Comparison of ENCODE assay signal across 10 mouse cellular contexts in the genomic region with DNA sequence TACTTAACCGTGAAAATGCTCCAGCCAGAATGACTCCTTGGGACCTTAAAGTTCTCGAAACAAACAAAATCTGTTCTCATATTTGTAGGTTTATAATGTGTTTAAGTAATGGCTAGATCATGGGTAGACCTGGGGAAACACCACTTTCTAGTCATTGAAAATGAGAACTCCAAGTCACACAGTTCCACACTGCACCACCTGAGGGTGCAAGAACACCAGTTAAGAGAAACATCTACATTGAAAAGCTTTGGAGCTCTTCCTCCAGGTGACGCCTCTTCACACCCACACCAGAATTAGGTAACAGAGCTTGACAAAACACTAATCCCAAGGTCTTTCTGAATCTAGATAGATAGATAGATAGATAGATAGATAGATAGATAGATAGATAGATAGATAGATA.
DNase-seq lines count a peak whose midpoint lies in the region; ATAC-seq and TF ChIP-seq lines count a peak whose summit lies in the region.
"Had no signal": no experiment of that assay in that cellular context is flagged by ENCODE, and none has a peak within 500 bp of the region (broad histone marks: within the 10 kb centered on the region; RNA-seq: fewer than 3 reads in every experiment).

No protein-coding gene starts in this region.

- H3K79me2 ChIP-seq in CH12.LX (replicated peaks; ENCODE audit: control insufficient read depth, extremely low read depth, insufficient read depth, poor library complexity, severe bottlenecking): no peaks in the 10 kb centered on the region

- H3K27me3 ChIP-seq in embryonic facial prominence, embryonic 11.5 days (ENCODE audit: control insufficient read depth, insufficient read depth, low read length): no peaks in the 10 kb centered on the region
- no peaks in the 10 kb centered on the region for H3K27me3 ChIP-seq in embryonic facial prominence, embryonic 10.5 days (replicated peaks; ENCODE audit: low read depth, poor library complexity, severe bottlenecking)
- no peaks in the 10 kb centered on the region for H3K27me3 ChIP-seq in CH12.LX (replicated peaks)
- no peaks in the 10 kb centered on the region for H3K27me3 ChIP-seq in hindbrain, embryonic 15.5 days
- H3K27me3 ChIP-seq in stomach, postnatal 0 days (ENCODE audit: control insufficient read depth, insufficient read depth, low read length): no peaks in the 10 kb centered on the region

- no peak for TF ChIP-seq POLR2A in CH12.LX (IDR thresholded peaks at IDR 0.05; ENCODE audit: low read depth, low read length)

- H3K4me2 ChIP-seq in embryonic facial prominence, embryonic 11.5 days (ENCODE audit: low read depth, low read length): no peak overlapping the region
- no peak overlapping the region for H3K4me2 ChIP-seq in CH12.LX (ENCODE audit: insufficient read depth, low read depth, poor library complexity, severe bottlenecking)
- H3K4me2 ChIP-seq in hindbrain, embryonic 15.5 days: no peak overlapping the region
- H3K4me2 ChIP-seq in stomach, postnatal 0 days (replicated peaks; ENCODE audit: low read depth): no peak overlapping the region

- no peak overlapping the region for H3K9ac ChIP-seq in embryonic facial prominence, embryonic 11.5 days (replicated peaks; ENCODE audit: low read length)
- no peak overlapping the region for H3K9ac ChIP-seq in CH12.LX (ENCODE audit: insufficient read depth, low read depth)
- no peak overlapping the region for H3K9ac ChIP-seq in hindbrain, embryonic 15.5 days
- H3K9ac ChIP-seq in stomach, postnatal 0 days (ENCODE audit: low read length): no peak overlapping the region
- H3K9ac ChIP-seq: liver, embryonic 14.5 days had no signal

- in situ Hi-C loops in CH12.LX (cut with MboI; ENCODE audit: low pct_ligation_motif_present, low pct_unique_long_range_greater_than_20kb, low sequenced_read_pairs): no loop called here

- H3K4me3 ChIP-seq in embryonic facial prominence, embryonic 11.5 days (ENCODE audit: low read depth, low read length): no peak overlapping the region
- H3K4me3 ChIP-seq in embryonic facial prominence, embryonic 10.5 days: no peak overlapping the region
- no peak overlapping the region for H3K4me3 ChIP-seq in CH12.LX (replicated peaks in 1 of 3; ENCODE audit: low read depth in 2 of 3, low read length in 2 of 3, poor library complexity in 1 of 3)
- no peak overlapping the region for H3K4me3 ChIP-seq in hindbrain, embryonic 15.5 days
- H3K4me3 ChIP-seq in stomach, postnatal 0 days (ENCODE audit: low read depth, low read length): no peak overlapping the region

- 71% methylated on average over 3 of the region's 3 CpGs for WGBS in embryonic facial prominence, embryonic 11.5 days
- 77% methylated on average over 3 of the region's 3 CpGs for WGBS in embryonic facial prominence, embryonic 10.5 days
- 78% methylated on average over 3 of the region's 3 CpGs for WGBS in hindbrain, embryonic 15.5 days
- WGBS in stomach, postnatal 0 days: 60% methylated on average over 3 of the region's 3 CpGs

- no peaks in the 10 kb centered on the region for H3K9me3 ChIP-seq in embryonic facial prominence, embryonic 11.5 days (replicated peaks; ENCODE audit: control insufficient read depth, low read length)
- no peaks in the 10 kb centered on the region for H3K9me3 ChIP-seq in embryonic facial prominence, embryonic 10.5 days
- H3K9me3 ChIP-seq in CH12.LX (replicated peaks; ENCODE audit: low read length): no peaks in the 10 kb centered on the region
- H3K9me3 ChIP-seq in hindbrain, embryonic 15.5 days: no peaks in the 10 kb centered on the region
- H3K9me3 ChIP-seq in stomach, postnatal 0 days (ENCODE audit: control insufficient read depth, low read length): no peaks in the 10 kb centered on the region
- H3K9me3 ChIP-seq: G1E had no signal

- no peak for TF ChIP-seq EP300 in CH12.LX (IDR thresholded peaks at IDR 0.05; ENCODE audit: low read length)
- no peak for TF ChIP-seq EP300 in stomach, postnatal 0 days (optimal IDR thresholded peaks at IDR 0.05)

- ATAC-seq in embryonic facial prominence, embryonic 11.5 days (replicated peaks; ENCODE audit: insufficient number of reproducible peaks, low FRiP score, low TSS enrichment, low read depth): no peak
- ATAC-seq in hindbrain, embryonic 15.5 days (ENCODE audit: low FRiP score, low read depth): peak; percentile 73
- no peak; the same call in 1 of the 2 replicates for ATAC-seq in stomach, postnatal 0 days (ENCODE audit: low FRiP score, low TSS enrichment)

- TF ChIP-seq RAD21 in CH12.LX (IDR thresholded peaks at IDR 0.05; ENCODE audit: low read depth, low read length): peak; percentile 88

- TF ChIP-seq CTCF in CH12.LX (conservative IDR thresholded peaks at IDR 0.05 in 1 of 2, IDR thresholded peaks at IDR 0.05 in 1 of 2; ENCODE audit: low read depth in 2 of 2, low read length in 2 of 2): peak; percentile 13 to 92; a peak in 2 of 4 replicates
- TF ChIP-seq CTCF in stomach, postnatal 0 days (IDR thresholded peaks at IDR 0.05; ENCODE audit: low read depth): peak; percentile 70

- intact Hi-C loops in left cerebral cortex, postnatal 4 days (cut with DNase I): no loop called here
- intact Hi-C loops in gastrocnemius, postnatal 36 days (cut with DNase I): no loop called here

- no peaks in the 10 kb centered on the region for H3K36me3 ChIP-seq in embryonic facial prominence, embryonic 11.5 days (replicated peaks; ENCODE audit: control insufficient read depth, insufficient read depth, low read depth, low read length)
- H3K36me3 ChIP-seq in embryonic facial prominence, embryonic 10.5 days (replicated peaks): no peaks in the 10 kb centered on the region
- no peaks in the 10 kb centered on the region for H3K36me3 ChIP-seq in CH12.LX (replicated peaks in 1 of 2; ENCODE audit: control insufficient read depth in 1 of 2, insufficient read depth in 1 of 2, low read length in 1 of 2)
- H3K36me3 ChIP-seq in hindbrain, embryonic 15.5 days: no peaks in the 10 kb centered on the region
- no peaks in the 10 kb centered on the region for H3K36me3 ChIP-seq in stomach, postnatal 0 days (ENCODE audit: control insufficient read depth, insufficient read depth, low read length)
- H3K36me3 ChIP-seq: G1E had no signal

- no peak overlapping the region for H3K27ac ChIP-seq in embryonic facial prominence, embryonic 11.5 days (replicated peaks; ENCODE audit: low read depth, low read length)
- no peak overlapping the region for H3K27ac ChIP-seq in embryonic facial prominence, embryonic 10.5 days (replicated peaks)
- no peak overlapping the region for H3K27ac ChIP-seq in CH12.LX (ENCODE audit: insufficient read depth, low read depth)
- no peak overlapping the region for H3K27ac ChIP-seq in hindbrain, embryonic 15.5 days (replicated peaks)
- no peak overlapping the region for H3K27ac ChIP-seq in stomach, postnatal 0 days (replicated peaks)
- H3K27ac ChIP-seq: liver, embryonic 14.5 days had no signal

- DNase-seq in embryonic facial prominence, embryonic 11.5 days (ENCODE audit: low spot score): peak; percentile 19
- no peak for DNase-seq in embryonic facial prominence, embryonic 10.5 days (ENCODE audit: low spot score)
- DNase-seq in CH12.LX (ENCODE audit: extremely low read depth): peak; percentile 54
- peak; percentile 38 for DNase-seq in left cerebral cortex, postnatal 4 days
- no peak for DNase-seq in stomach, postnatal 0 days (ENCODE audit: low spot score)
- DNase-seq in gastrocnemius, postnatal 36 days: no peak
- no peak for DNase-seq in thymus, postnatal 14 days

- dilution Hi-C loops in CH12.LX (cut with MboI; ENCODE audit: extremely low pct_ligation_motif_present, extremely low pct_unique_long_range_greater_than_20kb, low sequenced_read_pairs): no loop called here

- no peaks in the 10 kb centered on the region for H3K4me1 ChIP-seq in embryonic facial prominence, embryonic 11.5 days (ENCODE audit: control insufficient read depth, insufficient read depth, low read length)
- no peaks in the 10 kb centered on the region for H3K4me1 ChIP-seq in embryonic facial prominence, embryonic 10.5 days
- H3K4me1 ChIP-seq in CH12.LX (ENCODE audit: control insufficient read depth in 1 of 2, insufficient read depth in 2 of 2): no peaks in the 10 kb centered on the region
- H3K4me1 ChIP-seq in hindbrain, embryonic 15.5 days (replicated peaks): no peaks in the 10 kb centered on the region
- no peaks in the 10 kb centered on the region for H3K4me1 ChIP-seq in stomach, postnatal 0 days (replicated peaks; ENCODE audit: control insufficient read depth, insufficient read depth)

TF ChIP-seq in CH12.LX, 34 proteins besides CTCF, POLR2A, EP300 and RAD21:
- TF ChIP-seq ZMIZ1 (IDR thresholded peaks at IDR 0.05; ENCODE audit: low read depth, low read length): no peak
- TF ChIP-seq MXI1 (IDR thresholded peaks at IDR 0.05; ENCODE audit: low read depth, low read length): no peak
- no peak for TF ChIP-seq CHD2 (IDR thresholded peaks at IDR 0.05; ENCODE audit: low read length)
- TF ChIP-seq SMC3 (IDR thresholded peaks at IDR 0.05; ENCODE audit: low read depth, low read length): peak; percentile 79
- TF ChIP-seq UBTF (IDR thresholded peaks at IDR 0.05; ENCODE audit: low read depth, low read length): no peak
TF ChIP-seq in CH12.LX: peak in this region for 1.

Comparison
In these comparisons a context has a peak if more than half of its experiments do, and no peak if none do; other contexts are left out.
1. DNase-seq: peak in embryonic facial prominence, embryonic 11.5 days (single experiment), CH12.LX (single experiment) and left cerebral cortex, postnatal 4 days (single experiment); none in embryonic facial prominence, embryonic 10.5 days (single experiment), stomach, postnatal 0 days (single experiment), gastrocnemius, postnatal 36 days (0 of 2) and thymus, postnatal 14 days (single experiment).